Mouse (Mus musculus) urinary bladder, postnatal 36 days (tissue): Measurements from ENCODE around the gene Dvl1.

Experiments used
- DNase-seq, 2 experiments: peaks; one replicate each; pipeline ENCODE4 v3.0.0; 2022; ENCODE audit warnings: low spot score in 2 of 2, mixed read lengths in 1 of 2

Dvl1 gene

DNA sequence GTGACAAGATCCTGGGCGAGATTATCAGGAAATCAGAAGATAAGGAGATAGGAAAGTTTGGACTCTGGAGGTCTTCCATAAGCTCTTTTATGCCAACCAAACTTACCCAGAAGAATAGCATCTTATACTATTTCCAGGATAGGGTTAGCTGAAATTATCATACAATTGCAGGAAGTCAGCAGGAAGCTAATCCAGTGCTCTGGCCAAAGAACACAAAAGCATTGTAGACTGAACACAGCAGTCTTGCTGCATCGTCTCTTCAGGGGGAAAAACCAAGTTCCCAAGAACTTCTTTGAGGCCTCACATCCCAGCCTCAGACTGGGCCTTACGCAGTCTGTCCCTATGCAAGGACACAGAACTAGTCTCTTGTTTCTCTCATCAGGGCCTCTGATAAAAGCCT, 36.4 kb downstream of the Dvl1 start:
- no peak for DNase-seq

GRCm38 (mm10) chr4:155886330-155886729, 39.1 kb downstream of the Dvl1 start:
- no peak for DNase-seq

DNA sequence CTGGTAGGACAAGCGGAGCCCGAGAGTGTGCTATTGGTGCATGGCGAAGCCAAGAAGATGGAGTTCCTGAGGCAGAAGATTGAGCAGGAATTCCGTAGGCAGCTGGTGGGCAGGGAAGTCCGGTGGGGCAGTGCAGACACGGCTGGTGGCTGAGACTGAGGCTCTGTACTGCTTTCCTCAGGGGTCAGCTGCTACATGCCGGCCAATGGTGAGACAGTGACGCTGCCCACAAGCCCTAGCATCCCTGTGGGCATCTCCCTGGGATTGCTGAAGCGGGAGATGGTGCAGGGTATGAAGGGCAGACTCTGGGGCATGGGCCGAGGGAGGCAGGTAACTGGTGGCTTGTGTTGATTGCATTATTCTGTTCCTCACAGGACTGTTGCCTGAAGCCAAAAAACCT, 40.5 kb downstream of the Dvl1 start:
- DNase-seq, result no peak

DNA sequence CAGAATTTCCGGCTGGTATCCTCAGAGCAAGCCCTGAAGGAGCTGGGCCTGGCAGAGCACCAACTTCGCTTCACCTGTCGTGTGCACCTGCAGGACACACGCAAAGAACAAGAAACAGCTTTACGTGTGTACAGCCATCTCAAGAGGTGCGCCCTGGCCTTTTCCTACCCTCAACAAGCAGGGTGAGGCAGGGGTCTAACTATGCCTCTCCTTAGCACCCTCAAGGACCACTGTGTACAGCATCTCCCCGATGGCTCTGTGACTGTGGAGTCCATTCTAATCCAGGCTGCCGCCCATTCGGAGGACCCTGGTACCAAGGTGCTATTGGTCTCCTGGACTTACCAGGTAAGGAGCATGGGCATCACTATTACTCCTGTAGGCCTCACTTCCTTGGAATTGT, 41.0 kb downstream of the Dvl1 start:
- DNase-seq, result no peak

DNA sequence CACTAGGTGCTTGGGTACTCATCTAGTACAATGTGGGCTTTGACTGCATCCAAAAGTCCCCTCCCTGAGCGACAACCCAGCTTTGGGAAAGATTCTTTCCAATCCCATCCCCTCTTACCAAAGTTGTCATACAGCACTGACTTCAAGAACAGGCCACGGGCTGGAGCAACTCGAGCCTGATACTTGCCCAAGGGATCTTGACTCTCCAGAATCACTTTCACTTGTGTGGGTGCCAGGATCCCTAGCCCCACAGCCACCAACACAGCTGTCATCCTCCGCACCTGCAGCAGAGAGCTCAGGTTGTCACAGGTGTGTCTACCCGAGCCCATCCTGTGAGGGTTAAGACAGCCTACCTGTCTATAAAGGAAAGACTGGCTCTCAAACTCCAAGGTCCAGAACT, 42.1 kb downstream of the Dvl1 start:
- no peak for DNase-seq

DNA sequence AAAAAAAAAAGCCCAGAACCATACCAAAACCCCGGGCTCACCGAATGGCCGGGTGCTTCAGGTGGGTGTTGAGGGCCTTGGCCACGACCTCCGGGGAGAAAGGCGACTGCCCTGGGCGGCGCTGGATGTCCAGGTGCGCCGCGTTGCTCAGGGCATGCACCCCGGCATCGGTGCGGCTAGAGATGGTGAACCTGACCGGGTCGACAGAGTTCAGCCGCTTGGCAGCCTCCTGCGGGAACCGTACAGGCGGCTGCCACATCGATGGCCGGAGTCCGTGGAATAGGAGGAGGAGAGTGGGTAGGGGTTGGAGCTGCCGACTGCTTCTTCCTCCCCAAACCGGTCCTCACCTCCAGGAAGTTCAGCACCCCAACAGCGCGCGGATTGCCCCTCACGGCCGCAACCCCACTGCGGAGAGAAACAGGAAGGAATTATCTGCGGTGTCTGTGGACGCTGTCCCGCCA, 43.8 kb downstream of the Dvl1 start:
- DNase-seq, result no peak

DNA sequence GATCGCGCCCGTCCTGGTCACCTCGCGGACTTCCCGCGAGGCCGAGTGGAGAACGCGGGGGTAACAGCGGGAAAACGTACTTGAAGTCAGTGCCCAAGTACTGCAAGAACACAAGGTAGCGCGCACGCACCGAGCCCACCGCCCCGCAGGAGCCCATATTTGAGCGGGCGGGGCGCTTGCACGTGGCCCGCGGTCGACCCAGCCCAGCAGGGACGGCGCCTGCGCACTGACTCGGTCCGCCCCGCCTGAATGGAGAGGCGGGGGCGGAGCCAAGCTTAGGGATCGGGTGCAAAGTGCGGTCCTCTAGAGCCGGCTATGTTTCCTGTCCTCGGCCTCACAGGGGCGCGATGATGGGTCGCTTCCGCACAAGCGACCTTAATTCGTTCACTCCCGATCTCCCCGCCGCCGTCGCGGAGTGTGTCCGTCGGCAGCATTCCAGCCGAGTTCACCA, 44.4 kb downstream of the Dvl1 start, which contains the start of the genes Pusl1 and Acap3:
Gene Pusl1, minus strand, starts transcription at position 231 of the 451 bp plus-strand sequence.
Gene Acap3, plus strand, starts transcription at position 272 of the 451 bp plus-strand sequence.
- DNase-seq, result peak; percentile 95 to 96

GRCm38 (mm10) chr4:155892017-155892416, 44.8 kb downstream of the Dvl1 start:
- peak; percentile 70 to 78 for DNase-seq

DNA sequence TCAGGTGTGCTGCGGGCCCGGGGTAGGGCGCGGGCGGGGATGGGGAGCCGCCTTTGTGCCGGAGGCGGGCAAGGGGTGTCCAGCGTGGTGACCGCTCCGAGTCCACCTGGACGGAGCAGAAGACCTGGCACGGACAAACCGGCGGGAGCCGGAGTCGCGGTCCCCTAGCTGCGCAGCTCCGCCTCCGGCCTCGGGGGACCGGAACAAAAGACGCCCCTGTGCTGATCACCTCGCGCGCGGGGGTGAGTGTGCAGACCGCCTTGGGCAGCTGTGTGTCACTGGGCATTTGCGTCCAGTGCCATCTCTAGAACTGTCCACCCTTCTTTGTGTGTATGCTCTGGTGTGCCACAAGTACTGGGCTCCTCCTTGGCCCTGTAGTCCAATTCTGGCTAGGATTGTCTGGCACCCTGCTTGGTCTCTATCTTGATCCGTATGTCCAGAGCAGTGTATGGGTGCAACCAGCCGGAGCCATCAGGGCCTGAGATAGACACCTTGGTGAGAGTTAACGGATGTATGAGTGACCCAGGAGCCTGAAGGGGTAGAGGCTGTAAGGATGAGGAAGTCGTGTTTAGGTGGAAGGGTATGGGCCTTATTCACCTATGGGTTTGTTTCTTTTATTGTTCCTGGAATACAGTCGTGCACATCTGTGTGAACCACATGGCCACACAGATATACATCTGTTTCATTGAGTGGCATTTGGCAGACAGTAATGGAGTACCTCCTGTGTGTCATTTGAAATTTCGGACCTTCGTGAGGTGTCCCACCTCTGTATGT, 45.4 kb downstream of the Dvl1 start:
- DNase-seq, result no peak

DNA sequence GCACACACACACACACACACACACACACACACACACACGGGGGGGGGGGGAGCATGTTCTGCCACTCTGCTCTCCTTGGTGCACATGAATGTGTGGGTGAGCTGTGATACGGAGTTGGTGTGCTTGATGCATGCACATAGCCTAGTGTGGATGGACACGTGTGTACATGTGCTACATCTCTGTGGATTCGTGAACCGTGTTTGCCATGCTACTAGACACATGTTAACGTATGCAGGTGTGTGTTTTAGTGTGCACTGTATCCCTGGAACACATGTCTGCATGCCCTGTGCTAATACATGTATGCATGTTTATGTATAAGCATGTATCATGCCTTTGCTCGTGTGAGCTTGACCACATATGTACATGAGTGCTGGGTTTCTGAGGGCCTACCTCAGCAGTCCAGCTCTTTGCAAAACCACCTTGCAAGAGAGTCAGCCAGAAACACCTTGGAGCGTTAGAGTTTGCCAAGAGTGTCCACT, 46.0 kb downstream of the Dvl1 start:
- DNase-seq, result no peak

DNA sequence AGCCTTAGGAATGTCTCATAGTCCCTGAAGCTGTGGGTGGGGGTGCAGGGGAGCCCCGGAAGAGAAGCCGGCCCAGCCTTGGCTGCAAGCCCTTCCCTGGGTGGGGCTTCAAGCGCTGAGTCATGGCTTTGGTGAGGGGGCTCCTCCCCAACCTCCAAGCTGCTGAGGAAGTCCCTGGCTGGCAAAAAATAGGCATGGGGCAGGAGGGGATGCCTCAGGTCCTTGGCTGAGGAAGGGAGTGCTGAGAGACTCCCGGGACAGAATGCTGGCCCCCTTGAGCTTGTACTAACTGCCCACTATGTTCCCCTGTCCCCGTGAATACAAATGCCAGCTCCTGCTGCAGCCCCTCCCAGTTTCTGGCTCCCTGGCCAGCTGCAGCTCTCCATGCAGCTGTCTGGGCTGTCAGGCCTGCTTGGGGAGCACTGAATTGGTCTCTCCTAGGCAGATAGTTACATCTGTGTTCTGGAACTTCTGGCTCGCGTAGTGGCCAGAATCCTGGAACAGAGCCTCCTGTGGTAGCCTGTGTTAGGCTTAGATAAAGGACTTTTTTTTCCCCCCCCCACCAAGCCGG, 47.2 kb downstream of the Dvl1 start:
- DNase-seq, result peak; percentile 76 to 86

DNA sequence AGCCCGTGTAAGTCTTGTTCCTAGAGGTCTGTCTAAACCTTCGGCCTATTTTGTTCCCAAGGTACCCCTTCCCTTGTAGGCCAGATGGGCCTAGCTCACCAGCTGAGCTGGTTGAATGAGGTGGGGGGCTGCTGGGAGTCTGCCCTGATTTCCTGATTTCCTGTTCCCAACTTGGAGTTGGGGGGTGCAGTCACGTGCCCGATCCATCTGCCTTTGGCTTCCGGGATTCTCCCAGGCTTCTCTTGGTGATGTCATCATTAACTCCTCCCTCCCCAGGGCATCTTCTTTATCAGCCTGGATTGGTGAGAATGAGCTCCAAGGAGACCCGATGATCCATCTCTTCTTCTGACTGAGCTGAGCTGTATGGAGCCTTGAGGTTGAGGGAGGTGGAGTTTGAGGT, 48.0 kb downstream of the Dvl1 start:
- peak; percentile 27 to 65 for DNase-seq

- DNase-seq, result no peak
Observed at GRCm38 (mm10) chr4:155895826-155896225, 48.6 kb downstream of the Dvl1 start.

GRCm38 (mm10) chr4:155896461-155896860, 49.3 kb downstream of the Dvl1 start:
- DNase-seq, result no peak

DNA sequence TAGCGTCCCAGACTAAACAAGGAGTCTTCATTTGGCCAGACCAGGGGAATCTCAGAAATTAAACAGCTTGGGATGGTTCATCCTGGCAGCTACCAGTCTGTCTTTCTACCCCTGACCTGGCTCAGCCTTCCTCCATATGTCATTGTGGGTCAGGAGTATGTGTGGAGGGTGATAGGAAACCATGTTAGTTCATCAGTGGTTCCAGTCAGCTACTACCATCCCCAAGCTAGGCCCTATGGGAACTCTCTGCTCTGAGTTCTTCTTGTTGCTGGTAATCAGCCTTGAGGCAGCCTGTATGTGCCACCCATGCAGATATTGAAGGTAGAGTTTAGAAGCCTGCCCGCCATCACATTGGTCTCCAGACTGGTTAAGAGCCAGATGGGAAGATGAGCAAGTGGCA, 51.1 kb downstream of the Dvl1 start:
- DNase-seq, result no peak

DNA sequence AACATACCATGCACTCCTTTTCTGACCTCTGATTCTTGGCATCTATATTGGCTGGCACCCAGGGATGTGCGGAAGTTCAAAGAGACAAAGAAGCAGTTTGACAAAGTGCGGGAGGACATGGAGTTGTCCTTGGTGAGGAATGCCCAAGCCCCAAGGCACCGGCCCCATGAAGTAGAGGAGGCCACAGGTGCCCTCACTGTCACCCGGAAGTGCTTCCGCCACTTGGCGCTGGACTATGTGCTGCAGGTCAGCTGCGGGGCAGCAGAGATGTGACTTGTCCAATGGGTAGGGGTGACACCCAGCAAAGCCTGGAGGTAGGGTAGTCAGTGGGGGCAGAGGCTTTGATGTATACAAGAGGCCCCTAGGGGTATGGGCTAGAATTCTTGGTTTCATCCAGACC, 52.2 kb downstream of the Dvl1 start:
- DNase-seq, result no peak

DNA sequence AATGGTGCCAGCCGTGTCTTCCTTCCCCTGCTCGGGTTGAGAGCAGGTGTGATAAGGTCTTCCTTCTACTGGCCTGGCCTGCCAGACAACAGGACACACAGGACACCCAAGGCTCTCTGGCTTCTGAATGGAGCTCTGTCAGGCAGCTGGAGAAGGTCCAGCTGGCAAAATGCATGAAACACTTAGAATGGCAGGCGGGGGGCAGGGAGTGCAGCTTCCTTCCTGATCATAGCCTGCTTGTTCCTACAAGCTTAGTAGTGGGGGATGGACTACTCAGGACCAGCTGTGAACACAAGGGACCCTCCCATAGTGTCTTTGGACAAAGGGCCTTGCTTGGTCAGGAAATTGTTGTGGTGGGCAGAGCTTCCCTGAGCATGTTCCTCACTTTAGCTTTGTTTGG, 54.0 kb downstream of the Dvl1 start:
- DNase-seq, result no peak

GRCm38 (mm10) chr4:155903246-155903645, 56.0 kb downstream of the Dvl1 start:
- no peak for DNase-seq

- no peak for DNase-seq
Observed at GRCm38 (mm10) chr4:155904318-155905102, 57.3 kb downstream of the Dvl1 start.

DNA sequence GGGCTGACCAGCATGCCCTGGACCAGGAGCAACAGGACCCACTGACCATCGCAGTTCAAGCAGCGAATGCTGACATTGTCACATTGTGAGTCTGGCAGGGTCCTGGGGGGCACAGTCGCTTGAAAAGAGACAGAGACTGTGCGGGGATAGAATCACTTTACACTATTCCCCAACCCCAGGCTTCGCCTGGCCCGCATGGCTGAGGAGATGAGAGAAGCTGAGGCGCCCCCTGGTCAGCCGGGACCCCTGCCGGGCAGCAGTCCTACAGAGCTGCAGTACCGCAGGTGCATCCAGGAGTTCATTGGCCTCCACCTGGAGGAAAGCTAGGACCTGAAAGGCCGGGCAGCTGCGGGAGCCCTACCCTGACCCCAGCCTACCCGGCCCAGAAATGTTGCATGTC, 58.4 kb downstream of the Dvl1 start:
- DNase-seq, result no peak

GRCm38 (mm10) chr4:155906125-155906524, 58.9 kb downstream of the Dvl1 start:
- DNase-seq, result peak in 1 of 2 experiments; percentile 0

- peak in 1 of 2 experiments; percentile 1 for DNase-seq
Observed at GRCm38 (mm10) chr4:155907003-155907402, 59.8 kb downstream of the Dvl1 start.
